Mouse (Mus musculus) CH12.LX (cell line): Measurements from ENCODE around the gene Gm5460. TPM values are rescaled to one million over a fixed set of nuclear protein-coding genes. Genes with fewer than 3 reads are reported as not detected.

Experiments
- DNase-seq: peaks from one replicate; pipeline ENCODE4 v3.0.0-alpha.2; 2013; ENCODE audit errors: extremely low read depth
- H3K27ac ChIP-seq: 2 replicates; pipeline ENCODE4 v1.5.1; 2012; ENCODE audit warnings: low read depth, mild to moderate bottlenecking, control low read depth, moderate library complexity; ENCODE audit not compliant: insufficient read depth
- H3K27me3 ChIP-seq: replicated peaks from 2 replicates; pipeline ENCODE3; 2012; ENCODE audit warnings: inconsistent platforms
- H3K36me3 ChIP-seq, 2 experiments: replicated peaks in 1 of 2; 2 replicates each; pipeline versions ENCODE3 to v1.6.1; 2012; ENCODE audit warnings: inconsistent platforms in 1 of 2, low read length in 1 of 2, mild to moderate bottlenecking in 1 of 2, mixed read lengths in 1 of 2, moderate library complexity in 1 of 2; ENCODE audit not compliant: control insufficient read depth in 1 of 2, insufficient read depth in 1 of 2
- H3K4me1 ChIP-seq, 2 experiments: 2 replicates each; pipeline ENCODE4 v1.6.1; 2012; ENCODE audit warnings: inconsistent platforms in 1 of 2, moderate library complexity in 1 of 2; ENCODE audit not compliant: insufficient read depth in 2 of 2, control insufficient read depth in 1 of 2
- H3K4me2 ChIP-seq: 2 replicates; pipeline ENCODE4 v1.6.1; 2012; ENCODE audit warnings: low read depth, mild to moderate bottlenecking, control low read depth; ENCODE audit not compliant: poor library complexity, insufficient read depth, severe bottlenecking
- H3K4me3 ChIP-seq, 3 experiments: fragments of 150-350 bp in 1 of 3; sonication (generic) in 1 of 3; replicated peaks in 1 of 3; 2 replicates each; pipeline versions ENCODE3 to v1.5.1; 2011 to 2012; ENCODE audit warnings: low read depth in 2 of 3, low read length in 2 of 3, mild to moderate bottlenecking in 2 of 3, moderate library complexity in 2 of 3, control low read depth in 1 of 3, improper control_type of control experiment in 1 of 3, inconsistent platforms in 1 of 3, mixed read lengths in 1 of 3; ENCODE audit not compliant: poor library complexity in 1 of 3
- H3K79me2 ChIP-seq: replicated peaks from 2 replicates; pipeline ENCODE4 v1.6.1; 2012; ENCODE audit warnings: mild to moderate bottlenecking, moderate library complexity; ENCODE audit not compliant: control insufficient read depth, poor library complexity, insufficient read depth, severe bottlenecking; ENCODE audit errors: extremely low read depth
- H3K9ac ChIP-seq: 2 replicates; pipeline ENCODE4 v1.6.1; 2012; ENCODE audit warnings: low read depth, mild to moderate bottlenecking, control low read depth, moderate library complexity; ENCODE audit not compliant: insufficient read depth
- H3K9me3 ChIP-seq: replicated peaks from 2 replicates; pipeline ENCODE3; 2012; ENCODE audit warnings: low read length, inconsistent platforms, mixed read lengths
- HCFC1 ChIP-seq: IDR thresholded peaks from 2 replicates; pipeline ENCODE4 v1.6.1; 2012; ENCODE audit warnings: low read depth, mild to moderate bottlenecking, inconsistent platforms, low read length, improper control_type of control experiment
- JUN ChIP-seq: IDR thresholded peaks from 2 replicates; pipeline ENCODE4 v1.6.1; 2011; ENCODE audit warnings: low read depth, mild to moderate bottlenecking, low read length, improper control_type of control experiment, moderate library complexity; ENCODE audit not compliant: insufficient read depth
- SMC3 ChIP-seq: IDR thresholded peaks from 2 replicates; pipeline ENCODE4 v1.6.1; 2011; ENCODE audit warnings: low read depth, low read length, improper control_type of control experiment
- USF1 ChIP-seq: IDR thresholded peaks from 2 replicates; pipeline ENCODE4 v1.6.1; 2014; ENCODE audit warnings: low read depth, mild to moderate bottlenecking, inconsistent platforms, low read length, improper control_type of control experiment
- ZKSCAN1 ChIP-seq: IDR thresholded peaks from 2 replicates; pipeline ENCODE4 v1.6.1; 2012; ENCODE audit warnings: low read depth, inconsistent platforms, low read length, improper control_type of control experiment, borderline replicate concordance
- ZNF384 ChIP-seq: IDR thresholded peaks from 2 replicates; pipeline ENCODE4 v1.6.1; 2012; ENCODE audit warnings: low read depth, low read length, improper control_type of control experiment, inconsistent platforms
- dilution Hi-C: fragments of 300-500 bp; cut with MboI; formaldehyde crosslinking; loops from 2 replicates; pipeline ENCODE4 v1.14.3; 2020; ENCODE audit warnings: low sequenced_read_pairs; ENCODE audit not compliant: extremely low pct_unique_long_range_greater_than_20kb, extremely low pct_ligation_motif_present
- in situ Hi-C: fragments of 300-500 bp; cut with MboI; formaldehyde crosslinking; loops from 3 replicates; pipeline ENCODE4 v1.14.3; 2019; ENCODE audit warnings: low sequenced_read_pairs, low pct_ligation_motif_present, low pct_unique_long_range_greater_than_20kb, mixed read lengths
- polyA plus RNA-seq: library from polyadenylated mRNA; unstranded; fragments of >175 nt; gene quantifications from 2 replicates; pipeline ENCODE4 v1.2.1, GENCODE M21; 2012; ENCODE audit warnings: low read depth; ENCODE audit not compliant: insufficient read length
- total RNA-seq, 2 experiments: library from RNA; depleted of rRNA; stranded (reverse); fragments of 300-350 nt in 1 of 2; fragments of >200 nt in 1 of 2; gene quantifications; 2 replicates each; pipeline ENCODE4 v1.2.3; 2012 to 2014

The Gm5460 gene
- total and polyA plus RNA-seq, 3 experiments = not detected

DNA sequence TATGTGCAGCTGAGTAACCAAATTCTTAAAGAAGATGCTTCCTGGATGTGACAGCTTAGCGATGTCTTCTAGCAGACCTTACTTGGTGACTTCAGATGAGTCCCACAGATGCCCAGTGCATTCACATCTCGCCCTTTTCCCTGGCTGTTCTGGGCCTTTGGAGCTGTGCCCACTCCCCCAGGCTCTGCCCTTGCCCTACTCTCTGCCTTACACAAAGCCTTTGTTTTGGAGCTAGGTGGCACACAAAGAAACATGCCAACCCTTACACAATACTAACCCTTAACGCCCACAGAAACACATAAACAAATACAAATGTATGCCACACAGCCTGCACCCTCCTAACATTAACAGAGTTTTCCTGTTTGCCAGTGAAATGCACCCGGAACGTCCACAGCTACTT lies 79.6 kb downstream of the Gm5460 start:
- H3K27me3 ChIP-seq = no peaks in the 10 kb centered on the region
- dilution Hi-C loops = no loop called here
- H3K4me2 ChIP-seq = no peak overlapping the region
- H3K36me3 ChIP-seq = no peaks in the 10 kb centered on the region
- H3K9ac ChIP-seq = no peak overlapping the region
- no peaks in the 10 kb centered on the region for H3K9me3 ChIP-seq
- H3K4me1 ChIP-seq = peaks cover 4 to 7% of the 10 kb centered on the region in 2 experiments; a peak in 2 of 4 replicates
- H3K27ac ChIP-seq = no peak overlapping the region
- no peak for DNase-seq
- no peak overlapping the region for H3K4me3 ChIP-seq
- TF ChIP-seq JUN = no peak
- TF ChIP-seq USF1 = no peak
- TF ChIP-seq SMC3 = no peak
- TF ChIP-seq HCFC1 = no peak
- TF ChIP-seq ZKSCAN1 = no peak
- no peak for TF ChIP-seq ZNF384
- TF ChIP-seq, all 38 proteins: peak for 0
- in situ Hi-C loops = no loop called here
- no peaks in the 10 kb centered on the region for H3K79me2 ChIP-seq

Other genes with a start within 250 kb of the Gm5460 start
- not detected in 2 replicates for gene Gdf10, start 93.2 kb upstream of the Gm5460 start, total RNA-seq (2012; rRNA removed)
- gene Gdf10, start 93.2 kb upstream of the Gm5460 start, total RNA-seq (2014; rRNA removed) = not detected in 2 replicates
- not detected in 2 replicates for gene Gdf10, start 93.2 kb upstream of the Gm5460 start, polyA plus RNA-seq
- gene Gdf2, start 75.7 kb upstream of the Gm5460 start, total RNA-seq (2012; rRNA removed) = not detected in 2 replicates
- not detected in 2 replicates for gene Gdf2, start 75.7 kb upstream of the Gm5460 start, total RNA-seq (2014; rRNA removed)
- gene Gdf2, start 75.7 kb upstream of the Gm5460 start, polyA plus RNA-seq = not detected in 2 replicates
- not detected in 2 replicates for gene Rbp3, start 62.8 kb upstream of the Gm5460 start, total RNA-seq (2012; rRNA removed)
- gene Rbp3, start 62.8 kb upstream of the Gm5460 start, total RNA-seq (2014; rRNA removed) = not detected in 2 replicates
- gene Rbp3, start 62.8 kb upstream of the Gm5460 start, polyA plus RNA-seq = not detected in 2 replicates
- not detected in 2 replicates for gene Zfp488, start 38.0 kb upstream of the Gm5460 start, total RNA-seq (2012; rRNA removed)
- gene Zfp488, start 38.0 kb upstream of the Gm5460 start, total RNA-seq (2014; rRNA removed) = not detected in 2 replicates
- not detected in 2 replicates for gene Zfp488, start 38.0 kb upstream of the Gm5460 start, polyA plus RNA-seq
- not detected in 2 replicates for gene Gm30083, start 1.6 kb upstream of the Gm5460 start, total RNA-seq (2012; rRNA removed)
- gene Gm30083, start 1.6 kb upstream of the Gm5460 start, total RNA-seq (2014; rRNA removed) = not detected in 2 replicates
- not detected in 2 replicates for gene Gm30083, start 1.6 kb upstream of the Gm5460 start, polyA plus RNA-seq
- not detected in 2 replicates for gene Antxrl, start 35.9 kb downstream of the Gm5460 start, total RNA-seq (2012; rRNA removed)
- gene Antxrl, start 35.9 kb downstream of the Gm5460 start, total RNA-seq (2014; rRNA removed) = not detected in 2 replicates
- gene Antxrl, start 35.9 kb downstream of the Gm5460 start, polyA plus RNA-seq = not detected in 2 replicates
- 1.8 and 2.3 TPM in 2 replicates for gene Anxa8, start 69.2 kb downstream of the Gm5460 start, total RNA-seq (2012; rRNA removed)
- gene Anxa8, start 69.2 kb downstream of the Gm5460 start, total RNA-seq (2014; rRNA removed) = 0.23 and 0.24 TPM in 2 replicates
- 0.33 TPM in 1 of 2 replicates, not detected in the other for gene Anxa8, start 69.2 kb downstream of the Gm5460 start, polyA plus RNA-seq
- gene A630023A22Rik, start 86.0 kb downstream of the Gm5460 start, total RNA-seq (2012; rRNA removed) = not detected in 2 replicates
- not detected in 2 replicates for gene A630023A22Rik, start 86.0 kb downstream of the Gm5460 start, total RNA-seq (2014; rRNA removed)
- gene A630023A22Rik, start 86.0 kb downstream of the Gm5460 start, polyA plus RNA-seq = 0.36 TPM in 1 of 2 replicates, not detected in the other
- gene Npy4r, start 135.7 kb downstream of the Gm5460 start, total RNA-seq (2012; rRNA removed) = 0.04 TPM in 2 replicates
- gene Npy4r, start 135.7 kb downstream of the Gm5460 start, total RNA-seq (2014; rRNA removed) = not detected in 2 replicates
- gene Npy4r, start 135.7 kb downstream of the Gm5460 start, polyA plus RNA-seq = not detected in 2 replicates
- gene Gprin2, start 184.9 kb downstream of the Gm5460 start, total RNA-seq (2012; rRNA removed) = 0.21 and 0.80 TPM in 2 replicates
- 0.01 and 0.04 TPM in 2 replicates for gene Gprin2, start 184.9 kb downstream of the Gm5460 start, total RNA-seq (2014; rRNA removed)
- 0.05 and 0.16 TPM in 2 replicates for gene Gprin2, start 184.9 kb downstream of the Gm5460 start, polyA plus RNA-seq
- not detected in 2 replicates for gene Syt15, start 202.8 kb downstream of the Gm5460 start, total RNA-seq (2012; rRNA removed)
- gene Syt15, start 202.8 kb downstream of the Gm5460 start, total RNA-seq (2014; rRNA removed) = not detected in 2 replicates
- 0.10 TPM in 1 of 2 replicates, not detected in the other for gene Syt15, start 202.8 kb downstream of the Gm5460 start, polyA plus RNA-seq